Mouse (Mus musculus) liver, embryonic 13.5 days (tissue): ENCODE data around the gene Lpar4. TPM values are rescaled to one million over a fixed set of nuclear protein-coding genes. Genes with fewer than 3 reads are reported as not detected.
A peak's percentile ranks its signal among the peaks of the same experiment; 100 is the strongest.

ENCODE experiments used
- ATAC-seq: fragments of 200-750 bp; cut with Nextera tagmentation; 2 replicates; pipeline ENCODE4 v1.8.0; 2017; ENCODE audit warnings: low read depth, mild to moderate bottlenecking, moderate number of reproducible peaks, moderate library complexity
- DNase-seq: peaks from one replicate; pipeline ENCODE4 v3.0.0; 2022
- H3K27ac ChIP-seq: fragments of 300-500 bp; sonication (generic); 2 replicates; pipeline ENCODE4 v1.5.1; 2015; ENCODE audit warnings: moderate library complexity, mild to moderate bottlenecking, inconsistent platforms
- H3K27me3 ChIP-seq: fragments of 300-500 bp; sonication (generic); 2 replicates; pipeline ENCODE4 v1.6.1; 2015; ENCODE audit warnings: mild to moderate bottlenecking, inconsistent platforms
- H3K36me3 ChIP-seq: fragments of 300-500 bp; sonication (generic); 2 replicates; pipeline ENCODE4 v1.6.1; 2015; ENCODE audit warnings: mild to moderate bottlenecking, inconsistent platforms
- H3K4me1 ChIP-seq: fragments of 300-500 bp; sonication (generic); replicated peaks from 2 replicates; pipeline ENCODE4 v1.6.1; 2015; ENCODE audit warnings: inconsistent platforms
- H3K4me2 ChIP-seq: fragments of 300-500 bp; sonication (generic); 2 replicates; pipeline ENCODE4 v1.6.1; 2015; ENCODE audit warnings: inconsistent platforms, mild to moderate bottlenecking, moderate library complexity
- H3K4me3 ChIP-seq: fragments of 300-500 bp; sonication (generic); replicated peaks from 2 replicates; pipeline ENCODE4 v1.5.1; 2015; ENCODE audit warnings: mild to moderate bottlenecking, inconsistent platforms
- H3K9ac ChIP-seq: fragments of 300-500 bp; sonication (generic); 2 replicates; pipeline ENCODE4 v1.6.1; 2015; ENCODE audit warnings: mild to moderate bottlenecking, inconsistent platforms
- H3K9me3 ChIP-seq: fragments of 300-500 bp; sonication (generic); replicated peaks from 2 replicates; pipeline ENCODE4 v1.6.1; 2016; ENCODE audit warnings: inconsistent platforms
- WGBS: fragments of 180-500 bp; shearing (Covaris S2); methylation state at CpG from one replicate; pipeline ENCODE4 v1.1.7; 2015; ENCODE audit not compliant: insufficient replicate concordance; 5-methylcytosine and 5-hydroxymethylcytosine counted together
- polyA plus RNA-seq: library from polyadenylated mRNA; unstranded; fragments of >200 nt; fragmentation: Nextera tagmentation; extraction: Ambion mirVana; gene quantifications from 2 replicates; pipeline ENCODE4 v1.2.1, GENCODE M21; 2015

The Lpar4 gene
- 3.5 and 4.3 TPM in 2 replicates for polyA plus RNA-seq

DNA sequence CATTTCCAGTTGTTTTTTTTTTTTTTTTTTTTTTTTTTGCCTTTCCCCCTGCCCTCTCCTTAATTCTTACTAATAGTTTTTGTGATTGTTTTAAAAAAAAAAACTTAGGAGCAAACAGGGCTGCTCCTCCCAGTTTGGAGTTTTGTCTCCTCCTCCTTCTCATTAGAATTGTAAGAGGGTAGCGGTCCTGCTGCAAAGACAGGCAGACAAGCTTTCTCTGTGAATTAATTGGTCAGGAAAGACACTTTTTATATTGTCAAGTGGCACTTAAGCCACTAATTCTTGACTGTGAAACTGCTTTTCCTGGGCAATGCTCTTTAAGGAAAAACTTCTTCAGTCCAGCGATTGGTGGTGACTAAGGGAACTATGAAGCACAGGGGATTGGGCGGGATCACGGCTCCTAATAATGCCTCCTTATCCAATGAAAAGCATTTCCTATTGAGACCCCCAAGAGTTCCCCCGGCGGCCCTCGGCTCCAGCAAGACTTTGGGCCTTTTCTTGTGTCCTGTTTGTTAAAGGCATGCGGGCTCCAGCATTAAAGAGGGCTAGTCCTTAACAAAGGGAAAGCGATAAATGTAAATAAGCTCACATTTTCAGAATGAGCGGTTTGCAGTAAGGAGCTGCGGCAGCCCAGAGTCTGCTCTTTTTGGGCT is at the start of gene Lpar4:
Gene Lpar4 (plus strand): TSS at position 451 of the 653 bp plus-strand sequence.
- Histone ChIP-seq H3K27me3 (no peaks in the 10 kb centered on the region), H3K4me2 (peak within 1 kb of the TSS; percentile 58), H3K4me1 (no peaks in the 10 kb centered on the region), H3K27ac (no peak within 1 kb of the TSS), H3K4me3 (peak within 1 kb of the TSS; percentile 46), H3K36me3 (no peaks in the 10 kb centered on the region), H3K9me3 (no peaks in the 10 kb centered on the region), H3K9ac (no peak within 1 kb of the TSS; the same call in 1 of the 2 replicates)
- WGBS, result 16% methylated on average over 11 of the region's 11 CpGs
- ATAC-seq, result no peak
- no peak for DNase-seq

DNA sequence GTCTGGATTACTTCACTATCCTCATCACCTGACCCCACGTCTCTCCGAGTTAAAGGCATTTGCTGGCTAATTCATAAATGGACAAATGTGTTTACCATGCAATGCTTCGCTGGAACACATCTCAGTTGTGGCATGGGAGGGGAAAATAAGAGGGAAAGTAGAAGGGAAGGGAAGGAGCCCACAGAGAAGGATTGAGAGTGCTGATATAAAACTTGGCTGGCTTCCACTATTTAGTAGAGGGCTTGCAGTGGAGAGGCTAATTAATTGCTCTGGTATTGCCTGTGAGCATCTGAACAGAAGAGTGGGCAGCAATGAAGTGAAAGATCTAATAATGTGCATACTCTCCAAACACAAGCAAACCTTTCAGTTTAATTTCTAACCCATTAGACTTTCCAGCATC is 49.0 kb upstream of the Lpar4 start:
- H3K36me3 ChIP-seq, result no peaks in the 10 kb centered on the region
- WGBS, result 56% methylated on average over 3 of the region's 3 CpGs
- no peaks in the 10 kb centered on the region for H3K9me3 ChIP-seq
- H3K4me1 ChIP-seq, result no peaks in the 10 kb centered on the region
- no peak overlapping the region for H3K4me3 ChIP-seq
- no peak overlapping the region for H3K27ac ChIP-seq
- no peak for ATAC-seq
- no peak overlapping the region for H3K4me2 ChIP-seq
- DNase-seq, result no peak
- no peak overlapping the region for H3K9ac ChIP-seq
- H3K27me3 ChIP-seq, result no peaks in the 10 kb centered on the region

DNA sequence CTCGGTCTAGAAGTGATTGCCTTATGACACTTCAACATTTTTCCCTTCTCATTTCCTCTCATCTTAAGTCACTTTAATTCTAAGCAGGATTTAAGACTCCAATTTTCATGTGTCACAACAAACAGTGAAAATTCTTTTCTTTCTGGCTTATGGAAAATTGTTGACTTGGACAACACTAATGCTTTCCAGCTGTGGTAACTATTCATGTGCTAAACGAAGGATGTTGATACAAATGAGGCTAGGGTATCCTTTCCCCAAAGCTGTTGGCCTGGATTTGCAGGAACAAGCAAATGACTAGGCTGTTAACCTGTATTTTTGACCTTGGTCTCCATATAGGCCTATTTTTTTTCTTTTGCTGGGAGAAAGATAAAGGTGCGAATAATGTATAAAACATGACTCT is 48.5 kb upstream of the Lpar4 start:
- H3K27ac ChIP-seq, result no peak overlapping the region
- no peaks in the 10 kb centered on the region for H3K9me3 ChIP-seq
- H3K9ac ChIP-seq, result no peak overlapping the region
- H3K4me3 ChIP-seq, result no peak overlapping the region
- 36% methylated on average over 3 of the region's 3 CpGs for WGBS
- no peaks in the 10 kb centered on the region for H3K27me3 ChIP-seq
- H3K4me1 ChIP-seq, result no peaks in the 10 kb centered on the region
- H3K36me3 ChIP-seq, result no peaks in the 10 kb centered on the region
- H3K4me2 ChIP-seq, result no peak overlapping the region
- no peak for DNase-seq
- ATAC-seq, result no peak

DNA sequence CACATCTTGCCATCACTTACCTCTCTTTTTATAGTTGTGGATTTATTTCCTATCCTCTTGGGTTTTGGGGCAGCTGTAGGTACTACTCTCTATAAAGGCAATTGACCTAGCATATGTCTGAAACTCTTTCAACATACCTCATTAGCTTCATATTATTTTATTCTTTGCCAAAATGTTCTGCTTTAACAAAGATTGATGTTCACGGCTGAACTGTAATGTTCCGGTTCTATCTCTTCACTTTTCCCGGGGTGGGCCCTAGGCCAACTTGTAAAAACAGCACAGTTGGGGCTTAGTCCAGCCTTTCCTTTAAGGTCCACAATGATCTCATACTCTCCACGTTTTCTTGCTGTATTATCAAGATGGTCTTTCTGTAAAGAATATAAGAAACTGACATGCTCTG is 48.1 kb upstream of the Lpar4 start:
- ATAC-seq, result no peak
- no peak overlapping the region for H3K4me3 ChIP-seq
- no peak for DNase-seq
- H3K9ac ChIP-seq, result no peak overlapping the region
- H3K27me3 ChIP-seq, result no peaks in the 10 kb centered on the region
- 60% methylated on average over 4 of the region's 4 CpGs for WGBS
- H3K9me3 ChIP-seq, result no peaks in the 10 kb centered on the region
- no peaks in the 10 kb centered on the region for H3K4me1 ChIP-seq
- H3K4me2 ChIP-seq, result no peak overlapping the region
- H3K27ac ChIP-seq, result no peak overlapping the region
- no peaks in the 10 kb centered on the region for H3K36me3 ChIP-seq

DNA sequence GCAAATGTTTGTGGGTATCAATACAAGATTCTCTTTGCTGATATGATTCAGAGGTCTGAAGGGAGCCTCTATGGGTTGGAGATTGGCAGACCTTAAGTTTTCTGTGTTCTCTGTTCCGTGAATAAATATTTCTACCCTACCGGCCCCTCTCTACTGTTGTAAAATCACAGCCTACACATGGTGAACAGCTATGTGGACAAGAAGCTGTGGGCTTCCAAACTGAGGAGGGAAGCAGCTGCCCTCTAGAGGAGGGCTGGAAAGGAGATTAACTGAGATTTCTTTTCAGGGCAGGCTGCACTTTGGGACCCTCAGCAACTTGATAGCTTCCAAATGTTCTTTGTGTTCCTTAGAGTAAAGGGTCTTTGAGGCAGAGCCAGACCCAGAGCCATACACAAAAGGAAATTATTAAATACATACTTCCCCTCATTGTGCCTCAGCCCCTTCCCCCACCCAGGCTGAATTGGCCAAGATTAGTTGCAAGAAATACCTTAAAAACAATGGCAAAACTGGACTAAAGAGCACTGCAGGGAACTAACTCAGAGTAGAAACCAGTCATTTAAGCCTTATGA is 22.6 kb upstream of the Lpar4 start:
- Histone ChIP-seq H3K9me3 (no peaks in the 10 kb centered on the region), H3K9ac (no peak overlapping the region), H3K27ac (no peak overlapping the region), H3K4me2 (no peak overlapping the region), H3K4me3 (no peak overlapping the region), H3K36me3 (no peaks in the 10 kb centered on the region), H3K4me1 (no peaks in the 10 kb centered on the region), H3K27me3 (peaks cover 3% of the 10 kb centered on the region; the same call in 1 of the 2 replicates)
- DNase-seq, result no peak
- no peak for ATAC-seq
- WGBS, result 52% methylated on average over 2 of the region's 2 CpGs

DNA sequence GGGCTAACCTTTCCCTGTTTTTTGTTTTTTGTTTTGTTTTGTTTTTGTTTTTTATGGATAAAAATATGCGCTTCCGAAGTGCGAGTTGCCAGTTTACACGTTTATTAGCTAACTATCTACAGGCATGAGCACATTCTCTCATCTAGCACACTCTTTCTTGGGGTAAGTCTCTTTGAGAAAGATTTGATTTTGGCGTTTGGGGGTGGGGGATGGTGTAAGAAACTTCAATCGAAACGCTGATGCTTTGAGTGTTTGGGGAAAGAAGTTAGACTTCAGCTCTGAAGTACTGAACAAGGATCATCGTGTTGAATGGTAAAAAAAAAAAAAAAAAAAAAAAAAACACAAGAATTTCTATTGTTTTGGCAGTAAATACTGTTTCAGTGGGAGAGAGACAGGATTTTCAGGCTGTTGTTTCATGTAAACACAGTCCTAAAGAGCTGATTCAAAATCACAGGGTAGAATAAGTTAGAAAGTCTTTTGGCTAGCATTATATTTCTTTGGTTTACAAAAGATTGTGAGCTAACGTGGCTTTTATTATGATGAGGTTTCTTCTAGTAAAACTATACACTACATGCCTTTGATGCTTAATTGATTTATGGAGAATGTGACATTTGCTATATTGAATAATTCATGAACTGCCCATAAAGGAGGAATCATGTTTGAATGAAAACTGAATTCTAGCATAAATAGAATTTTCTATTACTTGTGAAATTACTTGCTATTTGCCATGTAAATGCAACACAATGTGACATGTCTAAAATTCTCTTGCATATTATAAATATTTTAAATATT is 599 bp downstream of the Lpar4 start:
- Histone ChIP-seq H3K9me3 (no peaks in the 10 kb centered on the region), H3K27me3 (no peaks in the 10 kb centered on the region), H3K27ac (no peak overlapping the region), H3K4me2 (peak overlapping the region; percentile 58), H3K36me3 (no peaks in the 10 kb centered on the region), H3K9ac (no peak overlapping the region), H3K4me1 (no peaks in the 10 kb centered on the region), H3K4me3 (peak overlapping the region; percentile 46)
- ATAC-seq (no peak), DNase-seq (no peak)
- WGBS, result 8% methylated on average over 9 of the region's 9 CpGs

DNA sequence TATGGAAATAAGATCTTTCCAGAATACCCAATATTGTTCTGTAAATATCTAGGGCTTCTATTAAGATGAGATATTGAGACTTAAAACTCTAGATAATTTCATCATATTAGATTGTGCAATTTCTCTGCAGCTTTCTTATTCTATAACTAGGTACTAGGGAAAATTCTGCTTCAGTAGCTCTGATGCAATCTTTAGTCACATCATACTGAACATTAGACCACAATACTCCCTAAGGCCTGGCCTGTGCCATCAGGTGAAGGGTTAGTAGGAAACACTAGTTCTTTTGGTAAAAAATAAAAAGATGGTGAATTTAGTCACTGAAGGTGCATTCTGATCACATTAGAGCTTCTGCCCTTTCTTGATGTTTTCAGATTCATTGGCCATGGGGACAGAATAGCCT is 4.1 kb downstream of the Lpar4 start:
- Histone ChIP-seq H3K27me3 (no peaks in the 10 kb centered on the region), H3K27ac (no peak overlapping the region), H3K9ac (no peak overlapping the region), H3K4me2 (no peak overlapping the region), H3K4me1 (no peaks in the 10 kb centered on the region), H3K9me3 (no peaks in the 10 kb centered on the region), H3K4me3 (no peak overlapping the region), H3K36me3 (no peaks in the 10 kb centered on the region)
- no peak for DNase-seq
- no peak for ATAC-seq

DNA sequence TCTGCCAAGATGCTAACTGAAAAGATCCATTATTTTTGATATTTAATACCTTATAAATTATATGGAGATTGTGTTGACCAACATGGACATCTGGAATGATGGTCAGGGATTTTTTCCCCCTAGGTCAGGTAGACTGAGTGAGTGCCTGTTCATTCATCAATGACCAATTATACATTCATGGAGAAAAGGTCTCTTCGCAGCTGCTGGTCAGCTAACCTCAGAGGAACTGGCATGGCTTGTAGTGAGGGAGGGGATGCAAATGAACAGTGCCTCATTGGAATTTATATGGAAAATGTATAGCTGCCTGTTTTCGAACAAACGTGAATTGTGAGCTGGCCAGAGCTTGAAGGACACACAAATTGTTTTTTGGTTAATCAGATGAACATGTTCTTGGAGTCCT is 18.9 kb downstream of the Lpar4 start:
- Histone ChIP-seq H3K27me3 (no peaks in the 10 kb centered on the region), H3K4me2 (no peak overlapping the region), H3K9ac (no peak overlapping the region), H3K27ac (no peak overlapping the region), H3K4me3 (no peak overlapping the region), H3K4me1 (no peaks in the 10 kb centered on the region), H3K36me3 (no peaks in the 10 kb centered on the region), H3K9me3 (no peaks in the 10 kb centered on the region)
- DNase-seq (no peak), ATAC-seq (no peak)
- 63% methylated on average over 3 of the region's 3 CpGs for WGBS

DNA sequence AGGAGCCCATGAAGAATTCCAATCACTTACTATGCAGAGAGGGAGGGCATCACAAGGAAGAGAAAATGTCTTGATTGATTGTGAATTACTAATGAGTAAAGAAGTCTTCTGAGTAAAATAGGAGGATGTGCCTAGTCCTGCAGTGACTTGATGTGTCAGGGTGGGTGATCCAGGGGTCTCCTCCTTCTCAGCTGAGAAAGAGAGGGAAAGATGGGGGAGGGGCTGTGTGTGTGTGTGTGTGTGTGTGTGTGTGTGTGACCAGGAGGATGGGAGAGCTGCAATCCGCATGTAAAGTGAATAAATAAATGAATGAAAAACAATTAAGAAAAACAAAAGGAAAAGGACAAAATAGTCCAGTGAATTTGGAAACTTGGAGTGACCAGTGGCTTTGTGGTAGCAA is 30.1 kb downstream of the Lpar4 start:
- H3K9me3 ChIP-seq, result no peaks in the 10 kb centered on the region
- H3K4me1 ChIP-seq, result no peaks in the 10 kb centered on the region
- no peaks in the 10 kb centered on the region for H3K27me3 ChIP-seq
- no peak overlapping the region for H3K27ac ChIP-seq
- ATAC-seq (no peak), DNase-seq (no peak)
- H3K9ac ChIP-seq, result no peak overlapping the region
- 64% methylated on average over 1 of the region's 1 CpGs for WGBS
- H3K36me3 ChIP-seq, result no peaks in the 10 kb centered on the region
- H3K4me2 ChIP-seq, result no peak overlapping the region
- no peak overlapping the region for H3K4me3 ChIP-seq

DNA sequence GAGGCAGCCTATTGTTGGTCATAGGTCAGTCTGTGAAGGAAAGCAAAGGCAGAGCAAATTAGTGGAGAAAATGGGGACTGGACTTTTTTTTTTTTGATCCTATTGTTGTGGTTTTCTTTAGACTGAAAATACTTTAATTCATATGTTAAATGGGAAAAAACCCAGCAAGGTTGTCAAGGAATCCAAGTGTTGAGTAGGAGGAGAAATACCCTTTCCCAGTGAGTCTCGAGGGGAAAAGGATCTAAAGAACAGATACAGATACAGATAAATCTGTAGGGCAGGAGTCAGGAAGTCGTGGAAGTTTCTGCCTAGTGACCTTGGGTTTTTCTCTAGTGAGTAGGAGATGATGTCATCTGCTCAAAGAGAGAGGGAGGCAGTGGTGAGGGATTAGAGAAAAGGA is 30.6 kb downstream of the Lpar4 start:
- H3K4me3 ChIP-seq, result no peak overlapping the region
- no peak overlapping the region for H3K27ac ChIP-seq
- 12% methylated on average over 2 of the region's 2 CpGs for WGBS
- no peak overlapping the region for H3K9ac ChIP-seq
- DNase-seq (no peak), ATAC-seq (no peak)
- no peaks in the 10 kb centered on the region for H3K9me3 ChIP-seq
- no peaks in the 10 kb centered on the region for H3K36me3 ChIP-seq
- H3K4me2 ChIP-seq, result no peak overlapping the region
- H3K4me1 ChIP-seq, result no peaks in the 10 kb centered on the region
- H3K27me3 ChIP-seq, result no peaks in the 10 kb centered on the region

DNA sequence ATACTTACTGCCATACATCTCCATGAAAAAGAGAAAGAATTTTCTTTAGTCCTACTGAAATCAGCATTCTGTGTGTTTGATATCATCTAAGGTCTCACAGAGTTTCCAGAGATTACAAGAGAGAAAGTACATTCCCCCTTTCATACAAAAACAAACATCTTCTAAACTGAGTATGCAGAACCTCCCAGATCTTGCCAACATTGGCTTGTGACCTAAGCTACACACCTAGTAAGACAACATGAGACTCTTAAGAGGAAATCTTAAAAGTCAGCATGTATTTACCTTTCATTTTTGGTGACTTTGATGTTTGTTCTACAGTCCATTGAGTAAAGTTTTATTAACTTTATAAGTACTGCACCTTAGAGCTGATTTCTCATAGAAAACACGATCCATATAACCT is 33.4 kb downstream of the Lpar4 start:
- H3K9me3 ChIP-seq, result no peaks in the 10 kb centered on the region
- WGBS, result 24% methylated on average over 1 of the region's 1 CpGs
- no peak overlapping the region for H3K9ac ChIP-seq
- H3K4me1 ChIP-seq, result no peaks in the 10 kb centered on the region
- H3K36me3 ChIP-seq, result no peaks in the 10 kb centered on the region
- H3K4me2 ChIP-seq, result no peak overlapping the region
- H3K27me3 ChIP-seq, result no peaks in the 10 kb centered on the region
- ATAC-seq, result no peak
- H3K27ac ChIP-seq, result no peak overlapping the region
- H3K4me3 ChIP-seq, result no peak overlapping the region
- DNase-seq, result no peak

DNA sequence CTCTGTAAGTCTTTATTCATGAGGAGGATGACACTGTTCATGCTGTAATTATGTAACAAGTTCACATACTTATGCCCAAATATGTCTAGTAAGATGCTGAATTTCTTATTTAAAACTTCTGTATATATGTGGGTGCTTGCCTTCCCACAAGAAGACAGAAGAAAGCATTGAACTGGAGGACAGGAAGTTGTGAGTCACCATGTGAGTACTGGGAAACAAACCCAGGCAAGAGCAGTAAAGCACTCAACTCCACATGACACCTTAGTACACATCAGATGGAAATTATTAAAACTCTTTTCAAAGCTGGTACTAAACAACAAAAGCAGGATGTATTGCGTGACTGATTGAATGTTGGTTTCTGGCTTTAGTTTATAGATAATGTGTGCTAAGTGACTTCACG is 41.8 kb downstream of the Lpar4 start:
- Histone ChIP-seq H3K9me3 (no peaks in the 10 kb centered on the region), H3K27ac (no peak overlapping the region), H3K36me3 (no peaks in the 10 kb centered on the region), H3K4me3 (no peak overlapping the region), H3K27me3 (no peaks in the 10 kb centered on the region), H3K4me2 (no peak overlapping the region), H3K4me1 (no peaks in the 10 kb centered on the region), H3K9ac (no peak overlapping the region)
- ATAC-seq (no peak), DNase-seq (no peak)
- WGBS, result 51% methylated on average over 2 of the region's 2 CpGs
